Mouse (Mus musculus) adrenal gland, adult 18-20 months (tissue): Measurements from ENCODE around the gene Cenpx. TPM values are rescaled to one million over a fixed set of nuclear protein-coding genes. Genes with fewer than 3 reads are reported as not detected.

ENCODE experiments used
- DNase-seq, 2 experiments: peaks; one replicate each; pipeline ENCODE4 v3.0.0; 2021 to 2022; ENCODE audit warnings: low spot score in 2 of 2
- total RNA-seq, 2 experiments: library from RNA; stranded (reverse); gene quantifications; 1 replicate in 1 of 2; 2 replicates in 1 of 2; pipeline ENCODE4 v1.2.3; 2021

Cenpx gene
- total RNA-seq, 2 experiments from 2014 or later: 46.3 to 52.8 TPM

- no peak for DNase-seq
These were observed 50.8 kb downstream of the Cenpx start for GRCm38 (mm10) chr11:120662759-120663158.

- DNase-seq: peak in 1 of 2 experiments; percentile 28
These were observed 52.5 kb downstream of the Cenpx start, which contains the start of gene Notum for GRCm38 (mm10) chr11:120661076-120661460. Notum (minus strand) TSS chr11:120661175.

Other genes starting within 250 kb of the Cenpx start
- gene Arl16, start 246.1 kb downstream of the Cenpx start, total RNA-seq: 10 to 100 TPM; 21.5 to 22.3 TPM
- 100 to 1,000 TPM; 104 to 140 TPM for gene Mrpl12, start 229.1 kb downstream of the Cenpx start, total RNA-seq
- gene Slc25a10, start 221.9 kb downstream of the Cenpx start, total RNA-seq: 100 to 1,000 TPM in 1 of 2 experiments, 10 to 100 TPM in 1; 97.2 to 106 TPM
- gene Gcgr, start 183.0 kb downstream of the Cenpx start, total RNA-seq: 1 to 10 TPM in 1 of 2 experiments, under 1 TPM in 1; 0.96 to 3.0 TPM
- 10 to 100 TPM; 46.6 to 57.8 TPM for gene Mcrip1, start 164.0 kb downstream of the Cenpx start, total RNA-seq
- 1 to 10 TPM in 1 of 2 experiments, under 1 TPM in 1; 0.42 to 1.1 TPM for gene Ppp1r27, start 162.6 kb downstream of the Cenpx start, total RNA-seq
- gene P4hb, start 140.5 kb downstream of the Cenpx start, total RNA-seq: 100 to 1,000 TPM; 440 to 468 TPM
- gene Arhgdia, start 132.1 kb downstream of the Cenpx start, total RNA-seq: 100 to 1,000 TPM; 326 to 340 TPM
- 10 to 100 TPM; 80.7 to 92.4 TPM for gene Alyref, start 115.4 kb downstream of the Cenpx start, total RNA-seq
- gene Anapc11, start 115.3 kb downstream of the Cenpx start, total RNA-seq: 10 to 100 TPM; 75.5 to 95.4 TPM
- gene Npb, start 105.3 kb downstream of the Cenpx start, total RNA-seq: 1 to 10 TPM in 1 of 2 experiments, not detected in 1; 1.2 TPM
- gene Pcyt2, start 95.8 kb downstream of the Cenpx start, total RNA-seq: 100 to 1,000 TPM; 300 to 301 TPM
- gene Sirt7, start 88.5 kb downstream of the Cenpx start, total RNA-seq: 10 to 100 TPM; 34.3 to 70.6 TPM
- 10 to 100 TPM; 56.3 to 69.3 TPM for gene Mafg, start 80.1 kb downstream of the Cenpx start, total RNA-seq
- gene Pycr1, start 70.0 kb downstream of the Cenpx start, total RNA-seq: 1 to 10 TPM; 1.4 to 2.1 TPM
- gene Myadml2, start 65.6 kb downstream of the Cenpx start, total RNA-seq: under 1 TPM in 1 of 2 experiments, not detected in 1; 0.99 TPM
- 1 to 10 TPM; 2.8 to 6.6 TPM for gene Notum, start 52.6 kb downstream of the Cenpx start, total RNA-seq
- gene Aspscr1, start 40.8 kb downstream of the Cenpx start, total RNA-seq: 10 to 100 TPM; 62.6 to 77.7 TPM
- 10 to 100 TPM; 24.6 to 30.3 TPM for gene Lrrc45, start 187 bp upstream of the Cenpx start, total RNA-seq
- gene Rac3, start 7.7 kb upstream of the Cenpx start, total RNA-seq: 10 to 100 TPM in 1 of 2 experiments, 1 to 10 TPM in 1; 6.6 to 15.5 TPM
- gene Dcxr, start 13.5 kb upstream of the Cenpx start, total RNA-seq: 100 to 1,000 TPM in 1 of 2 experiments, 10 to 100 TPM in 1; 27.6 to 104 TPM
- 10 to 100 TPM in 1 of 2 experiments, 1 to 10 TPM in 1; 6.4 to 14.9 TPM for gene Cbr2, start 18.4 kb upstream of the Cenpx start, total RNA-seq
- 10 to 100 TPM; 10.1 to 14.6 TPM for gene Hmga1b, start 49.1 kb upstream of the Cenpx start, total RNA-seq
- 10 to 100 TPM; 18.5 to 19.4 TPM for gene Rfng, start 70.5 kb upstream of the Cenpx start, total RNA-seq
- gene Gps1, start 70.5 kb upstream of the Cenpx start, total RNA-seq: 100 to 1,000 TPM; 118 to 138 TPM
- 10 to 100 TPM; 47.8 to 57.2 TPM for gene Dus1l, start 82.7 kb upstream of the Cenpx start, total RNA-seq
- 1,000 to 10,000 TPM; 2,155 to 5,020 TPM for gene Fasn, start 110.8 kb upstream of the Cenpx start, total RNA-seq
- 10 to 100 TPM; 12.8 to 21.3 TPM for gene Ccdc57, start 219.1 kb upstream of the Cenpx start, total RNA-seq
- gene Slc16a3, start 234.7 kb upstream of the Cenpx start, total RNA-seq: 1 to 10 TPM; 1.3 to 4.4 TPM